Mouse (Mus musculus) MEL (cell line): ENCODE measurements around the gene Isl1. TPM values are rescaled to one million over a fixed set of nuclear protein-coding genes. Genes with fewer than 3 reads are reported as not detected.
A peak's percentile ranks its signal among the peaks of the same experiment; 100 is the strongest.

Source experiments
- DNase-seq: peaks from one replicate; pipeline ENCODE4 v3.0.0; 2011; ENCODE audit warnings: low read depth, low spot score
- H3K27ac ChIP-seq: 2 replicates; pipeline ENCODE4 v1.5.1; 2012; ENCODE audit warnings: low read depth, mild to moderate bottlenecking, control low read depth, low read length, moderate library complexity; ENCODE audit not compliant: control insufficient read depth
- H3K27me3 ChIP-seq, 2 experiments: fragments of 150-350 bp in 1 of 2; sonication (generic) in 1 of 2; 2 replicates each; pipeline ENCODE4 v1.6.1; 2012; ENCODE audit warnings: low read length in 2 of 2, mild to moderate bottlenecking in 2 of 2, improper control_type of control experiment in 1 of 2, moderate library complexity in 1 of 2; ENCODE audit not compliant: insufficient read depth in 2 of 2, control insufficient read depth in 1 of 2
- H3K36me3 ChIP-seq, 2 experiments: 2 replicates each; pipeline ENCODE4 v1.6.1; 2012 to 2014; ENCODE audit warnings: low read length in 2 of 2, improper control_type of control experiment in 1 of 2, inconsistent platforms in 1 of 2, mild to moderate bottlenecking in 1 of 2; ENCODE audit not compliant: insufficient read depth in 2 of 2, control insufficient read depth in 1 of 2
- H3K4me1 ChIP-seq, 2 experiments: fragments of 150-350 bp in 1 of 2; sonication (generic) in 1 of 2; 2 replicates each; pipeline ENCODE4 v1.6.1; 2012; ENCODE audit warnings: low read length in 2 of 2, improper control_type of control experiment in 1 of 2, mild to moderate bottlenecking in 1 of 2; ENCODE audit not compliant: insufficient read depth in 2 of 2, control insufficient read depth in 1 of 2
- H3K4me3 ChIP-seq, 2 experiments: fragments of 150-350 bp in 1 of 2; sonication (generic) in 1 of 2; 2 replicates each; pipeline ENCODE4 v1.5.1; 2012; ENCODE audit warnings: low read depth in 2 of 2, low read length in 2 of 2, mild to moderate bottlenecking in 2 of 2, moderate library complexity in 2 of 2, control low read depth in 1 of 2, improper control_type of control experiment in 1 of 2; ENCODE audit not compliant: control insufficient read depth in 1 of 2, insufficient read depth in 1 of 2
- H3K79me2 ChIP-seq: 2 replicates; pipeline ENCODE4 v1.6.1; 2012; ENCODE audit warnings: mild to moderate bottlenecking, low read length, moderate library complexity; ENCODE audit not compliant: control insufficient read depth, poor library complexity, insufficient read depth
- H3K9ac ChIP-seq: 2 replicates; pipeline ENCODE4 v1.6.1; 2012; ENCODE audit warnings: low read depth, mild to moderate bottlenecking, control low read depth, low read length, moderate library complexity; ENCODE audit not compliant: control insufficient read depth, poor library complexity, severe bottlenecking
- H3K9me3 ChIP-seq: fragments of 150-350 bp; sonication (generic); replicated peaks from 2 replicates; pipeline ENCODE4 v1.6.1; 2012; ENCODE audit warnings: mild to moderate bottlenecking, low read length, improper control_type of control experiment, moderate library complexity; ENCODE audit not compliant: insufficient read depth
- CHD2 ChIP-seq: IDR thresholded peaks from 2 replicates; pipeline ENCODE4 v1.6.1; 2011; ENCODE audit warnings: low read length, improper control_type of control experiment
- ETS1 ChIP-seq: IDR thresholded peaks from 2 replicates; pipeline ENCODE4 v1.6.1; 2012; ENCODE audit warnings: low read depth, mild to moderate bottlenecking, inconsistent platforms, low read length, improper control_type of control experiment, moderate library complexity
- JUND ChIP-seq: IDR thresholded peaks from 2 replicates; pipeline ENCODE4 v1.6.1; 2011; ENCODE audit warnings: low read depth, mild to moderate bottlenecking, improper control_type of control experiment, low read length
- MAFK ChIP-seq: IDR thresholded peaks from 2 replicates; pipeline ENCODE4 v1.6.1; 2011; ENCODE audit warnings: low read depth, mild to moderate bottlenecking, low read length, improper control_type of control experiment, borderline replicate concordance
- MAX ChIP-seq: IDR thresholded peaks from 2 replicates; pipeline ENCODE4 v1.6.1; 2011; ENCODE audit warnings: low read length, improper control_type of control experiment
- MEF2A ChIP-seq: IDR thresholded peaks from 2 replicates; pipeline ENCODE4 v1.6.1; 2014; ENCODE audit warnings: low read depth, mild to moderate bottlenecking, inconsistent platforms, low read length, improper control_type of control experiment; ENCODE audit not compliant: poor library complexity, insufficient replicate concordance, severe bottlenecking; ENCODE audit errors: extremely low read depth
- MXI1 ChIP-seq: IDR thresholded peaks from 2 replicates; pipeline ENCODE4 v1.6.1; 2011; ENCODE audit warnings: mild to moderate bottlenecking, low read depth, low read length, improper control_type of control experiment
- MYC ChIP-seq: IDR thresholded peaks from 2 replicates; pipeline ENCODE4 v1.6.1; 2011; ENCODE audit warnings: low read depth, mild to moderate bottlenecking, low read length, improper control_type of control experiment, moderate library complexity
- NRF1 ChIP-seq: IDR thresholded peaks from 2 replicates; pipeline ENCODE4 v1.6.1; 2014; ENCODE audit warnings: low read depth, mild to moderate bottlenecking, inconsistent platforms, low read length, improper control_type of control experiment, moderate library complexity; ENCODE audit not compliant: poor library complexity, insufficient read depth, severe bottlenecking
- POLR2AphosphoS2 ChIP-seq: IDR thresholded peaks from 2 replicates; pipeline ENCODE4 v1.6.1; 2011; ENCODE audit warnings: low read length, improper control_type of control experiment
- POLR2AphosphoS5 ChIP-seq: IDR thresholded peaks from 2 replicates; pipeline ENCODE4 v1.6.1; 2012; ENCODE audit warnings: low read depth, borderline replicate concordance, mild to moderate bottlenecking, inconsistent platforms, low read length, moderate library complexity, mixed read lengths
- RAD21 ChIP-seq: IDR thresholded peaks from 2 replicates; pipeline ENCODE4 v1.6.1; 2011; ENCODE audit warnings: mild to moderate bottlenecking, low read depth, low read length, improper control_type of control experiment
- TCF12 ChIP-seq: IDR thresholded peaks from 2 replicates; pipeline ENCODE4 v1.6.1; 2014; ENCODE audit warnings: low read depth, mild to moderate bottlenecking, inconsistent platforms, low read length, improper control_type of control experiment, moderate library complexity
- USF1 ChIP-seq: IDR thresholded peaks from 2 replicates; pipeline ENCODE4 v1.6.1; 2014; ENCODE audit warnings: low read depth, mild to moderate bottlenecking, inconsistent platforms, low read length, improper control_type of control experiment, moderate library complexity
- USF2 ChIP-seq, 2 experiments: IDR thresholded peaks; 2 replicates each; pipeline ENCODE4 v1.6.1; 2011 to 2012; ENCODE audit warnings: improper control_type of control experiment in 2 of 2, low read length in 2 of 2, borderline replicate concordance in 1 of 2, inconsistent platforms in 1 of 2, low read depth in 1 of 2, mild to moderate bottlenecking in 1 of 2; ENCODE audit not compliant: insufficient read depth in 1 of 2
- ZC3H11A ChIP-seq: IDR thresholded peaks from 2 replicates; pipeline ENCODE4 v1.6.1; 2012; ENCODE audit warnings: low read depth, mild to moderate bottlenecking, inconsistent platforms, low read length, improper control_type of control experiment
- ZMIZ1 ChIP-seq: IDR thresholded peaks from 2 replicates; pipeline ENCODE4 v1.6.1; 2012; ENCODE audit warnings: low read depth, mild to moderate bottlenecking, inconsistent platforms, low read length, improper control_type of control experiment, moderate library complexity
- polyA plus RNA-seq, 2 experiments: library from polyadenylated mRNA; stranded (reverse) in 1 of 2; unstranded in 1 of 2; fragments of >175 nt in 1 of 2; fragments of >200 nt in 1 of 2; gene quantifications; 2 replicates each; pipeline versions ENCODE4 v1.2.1 to v1.2.4; 2012; ENCODE audit warnings: low replicate concordance in 2 of 2, low read depth in 1 of 2; ENCODE audit not compliant: insufficient read length in 2 of 2, insufficient read depth in 1 of 2, missing spikeins in 1 of 2
- total RNA-seq: library from RNA; depleted of rRNA; stranded (reverse); fragments of 300-350 nt; gene quantifications from 2 replicates; pipeline ENCODE4 v1.2.3, GENCODE M21; 2012

Gene Isl1
- total and polyA plus RNA-seq, 3 experiments: 0.14 to 0.31 TPM; not detected in 1

- DNase-seq: no peak
- Histone ChIP-seq H3K27ac (no peak overlapping the region), H3K9me3 (no peaks in the 10 kb centered on the region), H3K4me3 (no peak overlapping the region), H3K9ac (no peak overlapping the region), H3K79me2 (no peaks in the 10 kb centered on the region), H3K4me1 (no peaks in the 10 kb centered on the region), H3K27me3 (no peaks in the 10 kb centered on the region), H3K36me3 (no peaks in the 10 kb centered on the region)
- TF ChIP-seq MEF2A (no peak), ETS1 (no peak), MYC (no peak), MAX (no peak), TCF12 (no peak), CHD2 (no peak), MXI1 (no peak), RAD21 (no peak), NRF1 (no peak), MAFK (no peak), POLR2AphosphoS5 (no peak), USF2 (IDR thresholded peaks at IDR 0.05; ENCODE audit: borderline replicate concordance in 1 of 2, insufficient read depth in 1 of 2, low read depth in 1 of 2, low read length in 2 of 2) (no peak), POLR2AphosphoS2 (no peak), JUND (no peak), ZMIZ1 (no peak)
Measured at GRCm38 (mm10) chr13:116302861-116303260, 6.6 kb downstream of the Isl1 start.

DNA sequence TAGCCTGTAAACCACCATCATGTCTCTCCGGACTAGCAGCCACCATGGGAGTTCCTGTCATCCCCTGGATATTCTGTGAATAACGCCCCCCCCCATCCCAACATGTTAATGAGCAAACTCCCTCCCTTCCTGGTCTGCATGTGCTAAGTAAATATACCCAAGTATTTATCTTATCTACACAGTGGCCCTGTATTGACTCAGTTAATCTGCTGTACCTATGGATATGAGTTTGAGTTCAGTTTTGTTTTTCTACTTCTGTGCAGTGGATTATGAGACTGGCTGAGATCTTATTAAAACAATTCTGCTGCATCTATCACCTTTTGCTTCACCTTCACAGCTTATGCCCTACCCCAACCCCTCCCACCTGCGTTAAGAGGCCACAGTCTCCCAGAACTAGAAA, 7.8 kb downstream of the Isl1 start:
- no peak overlapping the region for H3K9ac ChIP-seq
- no peaks in the 10 kb centered on the region for H3K9me3 ChIP-seq
- H3K27ac ChIP-seq: no peak overlapping the region
- H3K4me3 ChIP-seq: no peak overlapping the region
- DNase-seq: no peak
- no peaks in the 10 kb centered on the region for H3K36me3 ChIP-seq
- H3K27me3 ChIP-seq: no peaks in the 10 kb centered on the region
- no peaks in the 10 kb centered on the region for H3K79me2 ChIP-seq
- no peaks in the 10 kb centered on the region for H3K4me1 ChIP-seq
- TF ChIP-seq MXI1: no peak
- TF ChIP-seq USF1: no peak
- peak; percentile 22; the same call in 1 of the 2 replicates for TF ChIP-seq TCF12
- TF ChIP-seq ZC3H11A: no peak
